Mouse (Mus musculus) CH12.LX (cell line): ENCODE measurements around the gene Rdh11.

ENCODE experiments used
- CHD2 ChIP-seq: IDR thresholded peaks from 2 replicates; pipeline ENCODE4 v1.6.1; 2011; ENCODE audit warnings: low read length, improper control_type of control experiment
- CTCF ChIP-seq, 2 experiments: IDR thresholded peaks in 1 of 2; conservative IDR thresholded peaks in 1 of 2; 2 replicates each; pipeline ENCODE4 v1.5.1; 2011 to 2012; ENCODE audit warnings: low read depth in 2 of 2, low read length in 2 of 2, improper control_type of control experiment in 1 of 2, inconsistent platforms in 1 of 2, mild to moderate bottlenecking in 1 of 2, moderate library complexity in 1 of 2
- E2F4 ChIP-seq: IDR thresholded peaks from 2 replicates; pipeline ENCODE4 v1.6.1; 2011; ENCODE audit warnings: low read depth, low read length, improper control_type of control experiment; ENCODE audit not compliant: insufficient replicate concordance
- EP300 ChIP-seq: IDR thresholded peaks from 2 replicates; pipeline ENCODE4 v1.6.1; 2011; ENCODE audit warnings: low read length, improper control_type of control experiment
- GABPA ChIP-seq: IDR thresholded peaks from 2 replicates; pipeline ENCODE4 v1.6.1; 2012; ENCODE audit warnings: low read depth, low read length, improper control_type of control experiment, inconsistent platforms; ENCODE audit not compliant: insufficient replicate concordance
- MAFK ChIP-seq: IDR thresholded peaks from 2 replicates; pipeline ENCODE4 v1.6.1; 2011; ENCODE audit warnings: low read length, improper control_type of control experiment; ENCODE audit not compliant: insufficient replicate concordance
- MAZ ChIP-seq: IDR thresholded peaks from 2 replicates; pipeline ENCODE4 v1.6.1; 2012; ENCODE audit warnings: low read depth, mild to moderate bottlenecking, inconsistent platforms, low read length, improper control_type of control experiment, moderate library complexity
- MEF2A ChIP-seq: IDR thresholded peaks from 2 replicates; pipeline ENCODE4 v1.6.1; 2014; ENCODE audit warnings: low read depth, mild to moderate bottlenecking, inconsistent platforms, low read length, improper control_type of control experiment, borderline replicate concordance
- TCF12 ChIP-seq: IDR thresholded peaks from 2 replicates; pipeline ENCODE4 v1.6.1; 2014; ENCODE audit warnings: low read depth, mild to moderate bottlenecking, inconsistent platforms, low read length, improper control_type of control experiment
- ZC3H11A ChIP-seq: IDR thresholded peaks from 2 replicates; pipeline ENCODE4 v1.6.1; 2012; ENCODE audit warnings: low read depth, mild to moderate bottlenecking, inconsistent platforms, low read length, improper control_type of control experiment

GRCm38 (mm10) chr12:79190931-79191673, 991 bp downstream of the Rdh11 start:
- TF ChIP-seq CHD2 (peak; percentile 8; the same call in 1 of the 2 replicates), CTCF (conservative IDR thresholded peaks at IDR 0.05 in 1 of 2, IDR thresholded peaks at IDR 0.05 in 1 of 2; ENCODE audit: low read depth in 2 of 2, low read length in 2 of 2) (no peak), E2F4 (no peak), EP300 (no peak), MAZ (0 out of 2 replicates have a peak, but pooled peaks have one; percentile 8), MEF2A (peak; percentile 14; the same call in 1 of the 2 replicates), ZC3H11A (no peak), TCF12 (no peak), GABPA (no peak), MAFK (no peak)
